Mouse (Mus musculus): ENCODE measurements at regions not wholly inside any gene's neighbourhood (a gene's known extent, or its start where the extent isn't known, plus 50 kb on each side); places are given as distances from the start of the nearest gene placed in this dataset.

DNA sequence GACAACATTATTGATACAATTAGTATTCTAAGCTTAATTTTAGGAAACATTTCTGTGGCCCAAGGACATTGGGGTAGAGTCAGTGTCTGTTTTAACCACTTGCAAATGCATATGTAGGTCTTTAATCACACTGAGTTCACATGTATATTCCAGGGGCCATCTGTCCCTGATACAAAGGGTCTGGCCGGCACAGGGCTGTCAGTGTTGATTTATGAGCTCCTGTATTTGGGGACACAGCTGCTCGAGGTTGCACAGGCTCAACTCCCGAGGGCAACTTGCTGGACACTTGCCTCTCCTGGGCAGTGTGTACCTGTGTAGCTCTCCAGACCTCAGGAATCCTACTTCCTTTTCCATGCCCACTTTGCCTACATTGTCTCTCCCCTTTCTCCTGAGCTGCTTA lies 221.0 kb downstream of the Abcc12 start:
- no peak for TF ChIP-seq POLR2A (IDR thresholded peaks at IDR 0.05; ENCODE audit: control insufficient read depth, extremely low read depth, insufficient read depth, low read length, poor library complexity)
- TF ChIP-seq CTCF (IDR thresholded peaks at IDR 0.05; ENCODE audit: borderline replicate concordance, control insufficient read depth, extremely low read depth, insufficient read depth, low read length, poor library complexity) = no peak

Measured in thymus, adult 2 months (tissue).